Mouse (Mus musculus) left cerebral cortex, postnatal 14 days (tissue): ENCODE data around the gene Fam19a1. TPM values are rescaled to one million over a fixed set of nuclear protein-coding genes. Genes with fewer than 3 reads are reported as not detected.
"Not testable (repeated sequence)": the region's sequence is repeated elsewhere in the genome, so short reads cannot be mapped to it uniquely, and the experiment has no call there.

Experiments
- DNase-seq, 2 experiments: peaks; one replicate each; pipeline ENCODE4 v3.0.0; 2021 to 2022; ENCODE audit warnings: low spot score in 2 of 2, mixed read lengths in 1 of 2
- intact Hi-C: fragments of 180-260 bp; cut with DNase I; formaldehyde crosslinking; loops from one replicate; pipeline ENCODE4 v1.15.1; 2025
- long read RNA-seq, 2 experiments: library from polyadenylated mRNA; stranded (forward); transcript quantifications; one replicate each; pipeline ENCODE4 v2.0.0; 2021
- total RNA-seq, 2 experiments: library from RNA; stranded (reverse); gene quantifications; 2 replicates each; pipeline ENCODE4 v1.2.3; 2021

Fam19a1 gene
- total RNA-seq, result 10 to 100 TPM; 69.5 to 82.9 TPM
- long read RNA-seq, experiment 1, partial matches to known transcripts, result 6 of 9 reads
- long read RNA-seq, experiment 1, other reads (novel, unspliced or antisense), result 3 of 9 reads
- long read RNA-seq, experiment 2, partial matches to known transcripts, result 12 of 18 reads
- long read RNA-seq, experiment 2, other reads (novel, unspliced or antisense), result 6 of 18 reads

DNA sequence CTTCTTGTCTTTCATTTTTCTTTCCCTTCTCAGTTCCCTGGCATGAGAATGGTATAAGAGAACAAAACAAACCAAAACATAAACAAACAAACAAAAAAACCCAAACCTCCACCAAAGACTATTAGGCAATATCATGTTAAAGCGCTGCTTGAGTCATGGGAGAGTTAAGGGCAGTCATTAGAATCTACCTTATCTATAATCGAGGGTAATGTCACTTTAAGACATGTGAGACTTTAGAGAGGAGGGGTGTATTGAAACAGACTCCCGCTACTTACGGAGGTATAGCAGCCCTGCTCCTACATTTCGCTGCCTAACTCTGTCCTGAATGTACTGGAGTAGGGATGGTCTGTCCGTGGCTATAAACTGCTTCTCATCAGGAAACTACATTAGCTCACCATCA is at the start of gene Fam19a1:
Gene Fam19a1 (plus strand): TSS at position 301 of the 400 bp plus-strand sequence.
- peak in 1 of 2 experiments; percentile 34 for DNase-seq
- intact Hi-C loops, result loop anchor here (5.0 kb wide), 1 partner anchor 894 kb away; no protein-coding TSS in a partner anchor

DNA sequence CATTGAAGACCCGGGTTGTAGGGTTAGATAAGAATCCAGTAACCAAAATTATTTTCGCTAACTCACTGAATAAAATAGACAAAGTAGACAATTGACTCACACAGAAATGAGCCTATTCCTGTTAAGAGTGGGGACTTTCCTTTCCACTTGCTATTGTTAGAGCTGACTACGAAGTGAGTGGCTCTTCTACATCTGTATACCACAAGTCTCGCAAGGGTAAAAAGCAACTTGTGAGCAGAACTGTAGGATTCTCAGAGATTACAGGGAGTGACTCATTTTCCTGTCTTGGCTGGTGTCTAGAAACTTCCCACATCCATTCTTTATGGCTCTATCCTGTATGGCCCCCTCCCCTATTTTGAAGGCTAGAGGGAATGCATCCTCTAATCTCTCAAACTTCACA is 41.9 kb upstream of the Fam19a1 start:
- no peak for DNase-seq

DNA sequence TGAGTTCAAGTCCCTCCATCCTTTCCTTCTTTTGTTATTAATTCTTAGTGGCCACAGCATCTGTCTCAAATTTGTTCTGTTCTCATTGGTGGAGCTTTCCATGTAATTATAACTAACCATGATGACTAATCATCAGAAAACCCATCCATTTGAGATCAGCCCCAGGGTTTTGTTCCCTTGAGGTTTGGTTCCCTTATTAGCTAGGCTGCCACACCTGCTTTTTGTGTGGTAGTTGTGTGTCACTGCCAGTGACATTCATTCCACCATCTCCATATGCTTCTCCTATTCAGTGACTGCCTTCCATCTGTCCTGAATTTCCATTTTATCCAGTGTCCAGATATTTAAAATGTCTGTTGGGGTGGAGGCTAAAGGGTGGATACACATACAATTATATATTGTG is 41.4 kb upstream of the Fam19a1 start:
- intact Hi-C loops, result no loop called here

More for the DNA sequence above, 41.9 kb upstream of the Fam19a1 start:
- intact Hi-C loops, result no loop called here

DNA sequence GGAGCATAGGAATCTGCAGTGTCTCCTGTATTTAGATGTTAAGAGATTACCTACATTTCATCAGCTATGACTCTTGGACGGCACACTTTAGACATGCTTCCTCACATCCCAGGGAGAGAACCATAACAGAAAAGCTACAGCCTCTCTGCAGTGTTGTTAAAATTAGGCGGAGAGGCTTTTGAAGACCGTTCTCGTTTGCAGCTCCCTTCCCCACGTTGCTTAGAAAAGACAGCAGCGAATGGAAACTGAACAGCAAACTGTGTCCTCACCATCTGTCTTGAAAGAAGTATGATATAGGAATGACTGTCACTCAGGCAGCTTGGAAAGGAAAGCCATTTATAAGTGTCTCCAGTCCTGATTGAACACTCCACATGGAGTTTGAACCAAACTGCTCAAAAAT is 23.0 kb upstream of the Fam19a1 start:
- intact Hi-C loops, result loop anchor here (10.0 kb wide), 1 partner anchor 255 kb away; no protein-coding TSS in a partner anchor
- DNase-seq, result peak; percentile 22 to 43

More for the DNA sequence above, 41.4 kb upstream of the Fam19a1 start:
- DNase-seq, result no peak

DNA sequence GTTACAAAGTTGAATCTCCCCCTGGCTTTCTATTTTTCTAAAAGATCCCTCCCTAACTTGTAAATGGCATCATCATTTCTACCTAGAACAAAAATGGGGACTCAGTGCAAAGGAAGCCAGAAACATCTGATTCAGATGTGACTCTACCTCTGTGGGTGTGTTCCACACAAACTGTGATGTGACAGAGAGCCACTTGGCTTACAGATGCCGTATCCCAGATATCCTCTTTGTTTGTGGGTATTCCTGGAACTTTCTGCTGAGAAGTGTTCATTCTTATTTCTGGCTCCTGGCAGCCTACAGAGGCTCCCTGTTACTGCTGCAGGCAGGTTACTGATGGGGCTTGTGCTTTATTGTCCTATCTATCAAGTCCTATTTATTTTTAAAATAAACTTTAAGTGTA is 19.2 kb upstream of the Fam19a1 start:
- intact Hi-C loops, result loop anchor here (10.0 kb wide), 1 partner anchor 251 kb away; no protein-coding TSS in a partner anchor
- no peak for DNase-seq

DNA sequence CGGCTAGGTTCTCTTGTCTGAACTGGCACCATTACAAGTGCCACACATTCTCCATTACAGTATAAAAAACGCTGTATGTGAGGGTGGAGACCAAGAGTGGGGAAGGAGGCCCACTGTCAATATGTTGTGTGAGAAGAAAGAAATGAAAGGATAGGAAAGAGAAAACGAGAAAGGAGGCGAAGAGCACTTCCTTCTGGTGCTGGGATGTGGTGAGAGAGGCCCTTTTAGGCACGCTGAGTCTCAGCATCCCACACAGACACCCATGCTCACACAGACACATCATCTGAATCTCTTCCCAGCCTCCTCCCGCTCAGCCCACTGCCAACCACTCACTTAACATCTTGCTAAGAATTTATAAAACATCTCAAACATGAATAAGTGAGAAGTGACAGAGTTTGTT is 14.7 kb upstream of the Fam19a1 start:
- intact Hi-C loops, result loop anchor here (10.0 kb wide), 1 partner anchor 247 kb away; no protein-coding TSS in a partner anchor
- peak; percentile 51 to 55 for DNase-seq

DNA sequence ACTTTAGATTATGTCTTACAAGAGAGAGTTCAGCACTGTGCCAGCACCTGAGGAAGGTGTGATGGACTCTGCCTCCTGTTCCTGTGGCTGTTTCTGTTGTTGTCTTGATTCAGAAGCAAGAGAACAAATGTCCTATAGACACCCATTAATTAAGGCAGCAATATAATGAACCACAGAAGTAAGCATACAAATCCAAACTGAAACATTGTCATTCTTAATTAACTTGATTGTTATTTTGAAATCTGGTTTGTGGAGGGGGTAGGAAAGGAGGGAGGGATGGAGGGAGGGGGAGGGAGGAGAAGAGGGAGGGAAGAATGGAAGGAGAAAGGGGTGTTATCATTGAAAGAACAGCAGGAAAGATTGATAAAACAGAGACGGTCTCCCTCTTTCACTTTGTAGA is 1.3 kb upstream of the Fam19a1 start:
- intact Hi-C loops, result loop anchor here (5.0 kb wide), 1 partner anchor 896 kb away; no protein-coding TSS in a partner anchor
- no peak for DNase-seq

DNA sequence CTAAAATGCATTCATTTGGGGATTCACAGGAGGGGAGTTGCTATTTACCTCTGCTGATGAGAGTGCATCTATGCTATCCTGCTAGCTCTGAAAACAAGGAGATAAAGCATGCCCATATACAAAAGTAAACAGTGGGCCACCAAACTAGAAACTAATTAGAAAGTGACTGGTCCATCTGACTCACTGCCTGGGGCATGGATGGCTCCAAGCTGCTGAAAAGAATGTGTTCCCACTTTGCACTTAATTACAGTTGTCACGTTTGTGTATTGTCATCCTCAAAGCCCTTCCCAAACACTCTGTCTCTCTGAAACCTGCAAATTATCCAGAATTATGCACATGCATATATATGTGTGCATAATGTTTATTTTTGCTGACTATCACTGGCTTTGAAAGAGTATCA is 1.2 kb downstream of the Fam19a1 start:
- no peak for DNase-seq
- intact Hi-C loops, result loop anchor here (5.0 kb wide), 1 partner anchor 893 kb away; no protein-coding TSS in a partner anchor

DNA sequence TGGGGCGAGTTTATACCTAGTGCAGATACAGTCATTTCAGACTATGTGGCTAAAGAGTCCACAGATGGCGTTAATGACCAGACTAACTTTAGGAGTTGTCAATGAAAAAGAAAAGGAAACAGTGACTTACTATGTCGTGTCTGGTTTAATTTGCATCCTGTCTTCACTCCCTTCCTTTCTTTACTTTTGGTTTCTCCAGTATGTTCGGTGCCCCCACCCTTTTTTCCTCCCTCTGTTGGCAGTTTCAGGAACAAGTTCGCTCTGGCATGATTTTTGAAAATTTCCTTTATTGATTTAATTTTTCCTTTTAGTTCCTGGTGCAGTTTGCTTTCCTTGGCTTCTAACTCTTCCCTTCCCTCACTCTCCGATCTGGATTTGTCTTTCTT is 3.2 kb downstream of the Fam19a1 start:
- DNase-seq, result peak in 1 of 2 experiments; percentile 28
- intact Hi-C loops, result no loop called here

DNA sequence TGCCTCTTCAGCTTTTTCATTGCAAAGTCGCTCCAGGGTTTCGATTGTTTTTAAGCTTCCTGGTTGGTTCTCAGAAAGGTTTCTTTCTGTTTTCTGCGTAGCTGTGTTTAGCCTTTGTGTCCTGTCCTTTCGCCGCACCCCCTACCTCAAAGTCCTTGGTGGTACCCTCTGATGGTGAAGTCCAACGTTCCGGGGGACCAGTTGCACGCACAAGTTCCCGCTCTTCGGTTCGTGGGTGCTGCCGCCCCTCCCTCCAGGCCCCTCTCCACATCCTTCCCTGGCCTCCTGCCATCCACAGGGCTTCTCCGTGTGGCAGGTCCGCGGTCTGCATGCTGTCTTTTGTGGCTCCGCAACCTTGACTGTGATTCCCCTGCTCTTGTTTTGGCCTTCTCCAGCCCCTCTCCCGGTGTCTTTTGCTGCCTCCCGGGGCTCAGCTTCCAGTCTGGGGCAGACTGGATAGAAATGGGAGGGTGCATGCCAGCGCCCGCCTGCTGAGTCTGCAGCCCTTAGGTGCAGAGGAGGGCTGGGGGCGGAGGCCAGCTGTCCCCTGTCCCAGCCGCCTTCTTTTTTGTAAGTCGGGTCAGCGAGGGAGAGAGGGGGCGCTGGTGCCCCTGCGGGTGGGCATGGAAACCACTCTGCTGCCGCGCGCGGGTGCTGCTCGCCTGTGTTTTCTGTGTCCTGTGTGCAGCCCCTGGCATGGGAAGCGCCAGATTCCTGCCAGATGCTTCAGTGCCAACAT is 3.7 kb downstream of the Fam19a1 start:
- intact Hi-C loops, result no loop called here
- DNase-seq, result peak; percentile 44 to 62

DNA sequence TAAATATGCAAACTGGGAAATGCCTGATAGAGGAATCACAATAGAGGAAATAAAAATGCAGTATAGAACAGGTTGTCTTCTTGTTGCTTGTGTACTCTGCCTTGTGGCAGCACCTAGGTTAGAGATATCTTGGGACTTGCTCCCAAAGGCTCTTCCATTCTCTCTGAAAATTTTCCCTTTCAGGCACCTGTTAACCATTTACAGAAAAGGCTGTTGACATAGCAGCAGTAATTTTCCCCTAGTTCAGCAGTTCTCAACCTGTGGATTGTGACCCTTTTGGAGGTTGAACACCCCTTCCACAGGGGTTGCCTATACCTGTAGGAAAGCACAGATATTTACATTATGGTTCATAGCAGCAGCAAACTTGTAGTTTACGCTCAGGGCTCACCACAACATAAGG is 30.4 kb downstream of the Fam19a1 start:
- intact Hi-C loops, result no loop called here
- no peak for DNase-seq

DNA sequence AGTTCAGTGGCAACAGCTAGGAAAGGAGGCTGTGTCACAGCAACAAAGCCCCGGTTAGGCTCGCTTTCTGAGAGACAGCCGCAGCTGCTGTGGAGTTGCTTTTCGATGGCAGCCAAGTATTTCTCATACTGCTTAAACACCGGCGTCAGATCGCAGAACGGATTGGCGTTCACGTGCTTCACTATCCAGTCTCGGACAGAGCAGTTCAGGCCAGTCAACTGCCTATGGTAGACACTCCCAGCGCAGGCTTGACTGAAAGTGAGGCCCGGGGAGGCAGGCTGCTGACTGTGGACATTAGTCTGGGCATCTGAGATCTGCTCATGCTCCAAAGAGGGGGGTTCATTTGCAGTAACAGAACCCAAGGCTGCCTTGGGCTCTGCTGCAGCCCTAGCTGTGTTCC is 52.4 kb downstream of the Fam19a1 start:
- intact Hi-C loops, result no loop called here
- peak in 1 of 2 experiments; percentile 2 for DNase-seq

DNA sequence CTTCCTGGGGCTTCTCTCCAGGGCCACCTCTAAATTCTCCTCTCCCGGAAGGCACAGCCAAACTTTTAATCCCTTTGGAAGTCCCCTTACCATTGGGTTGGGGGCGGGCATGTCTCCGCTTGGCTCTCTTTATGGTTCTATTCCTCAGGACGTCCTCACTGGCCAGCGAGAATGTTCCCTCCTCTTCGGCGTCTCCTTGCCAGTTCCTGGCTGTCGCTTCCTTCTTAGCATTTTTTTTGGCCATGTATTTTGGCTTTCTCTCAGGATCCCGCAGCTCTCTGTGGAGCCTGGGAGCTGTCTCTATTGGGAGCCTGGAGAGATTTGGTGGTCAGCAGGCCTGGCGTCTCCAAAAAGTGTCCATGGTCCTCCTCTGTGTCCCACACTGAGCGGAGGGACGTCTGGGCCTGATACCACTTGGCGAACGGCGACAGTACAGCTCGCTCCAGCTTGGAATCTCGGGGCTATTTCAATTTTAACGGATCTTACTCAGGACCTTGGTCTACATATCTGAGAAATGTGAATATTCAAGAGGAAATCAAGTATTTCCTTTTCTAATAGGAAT is 52.9 kb downstream of the Fam19a1 start, which contains the start of gene 1700123L14Rik:
Gene 1700123L14Rik (minus strand): TSS at position 426 of the 562 bp plus-strand sequence.
- intact Hi-C loops, result no loop called here
- DNase-seq, result no peak

DNA sequence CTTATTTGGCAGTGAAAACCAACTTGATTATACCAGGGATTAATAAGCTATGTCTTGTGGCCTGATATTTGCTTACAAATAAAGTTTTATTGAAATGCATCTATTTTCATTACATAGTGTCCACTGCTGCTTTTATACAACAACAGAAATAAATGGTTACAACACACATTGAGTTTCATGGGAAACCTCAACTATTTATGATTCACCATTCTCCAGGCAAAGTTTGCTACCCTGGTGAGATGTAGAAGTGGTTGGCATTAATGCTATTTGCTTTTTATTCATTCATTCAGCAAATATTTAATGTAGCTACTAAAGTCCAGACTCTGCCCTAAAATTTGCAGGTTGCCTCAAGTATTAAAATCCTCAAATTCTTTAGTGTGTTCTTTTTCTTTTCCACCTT is 54.1 kb downstream of the Fam19a1 start:
- intact Hi-C loops, result no loop called here
- no peak for DNase-seq

DNA sequence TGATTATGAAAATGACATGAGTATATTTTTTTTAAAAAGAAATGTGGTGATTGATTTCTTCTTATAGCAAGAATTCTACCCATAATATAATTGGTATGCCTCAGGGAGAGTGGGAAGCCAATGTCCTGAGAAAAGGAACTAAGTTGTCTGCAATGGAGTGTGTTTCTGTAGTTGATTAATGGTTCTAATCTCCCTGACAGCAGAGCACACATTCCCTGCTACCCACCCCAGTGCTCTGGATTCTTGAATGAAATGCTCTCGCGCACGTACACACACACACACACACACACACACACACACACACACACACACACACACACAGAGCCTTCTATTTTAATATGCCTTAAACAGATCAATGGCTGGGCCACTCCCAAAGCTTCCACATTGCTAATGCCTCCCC is 60.7 kb downstream of the Fam19a1 start:
- intact Hi-C loops, result no loop called here
- DNase-seq, result no peak

DNA sequence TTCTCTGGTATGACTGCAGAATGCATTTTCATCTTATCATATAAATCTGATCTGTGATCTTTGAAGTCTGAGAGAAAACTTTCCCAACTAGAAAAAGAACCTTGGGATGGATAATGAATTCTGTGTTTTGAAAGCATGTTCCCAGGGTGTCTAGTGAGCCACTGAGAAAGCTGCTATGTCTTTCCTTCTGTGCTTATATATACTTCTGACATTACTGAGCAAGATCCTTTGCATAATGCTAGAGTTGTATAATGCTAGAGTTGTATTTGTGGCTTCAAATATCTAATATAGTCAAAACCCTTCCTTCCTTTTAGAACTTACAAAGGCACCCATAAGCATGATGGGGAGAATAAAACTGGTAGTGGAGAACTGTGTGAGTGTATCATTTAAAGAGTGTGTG is 65.6 kb downstream of the Fam19a1 start:
- peak in 1 of 2 experiments; percentile 6 for DNase-seq
- intact Hi-C loops, result no loop called here

DNA sequence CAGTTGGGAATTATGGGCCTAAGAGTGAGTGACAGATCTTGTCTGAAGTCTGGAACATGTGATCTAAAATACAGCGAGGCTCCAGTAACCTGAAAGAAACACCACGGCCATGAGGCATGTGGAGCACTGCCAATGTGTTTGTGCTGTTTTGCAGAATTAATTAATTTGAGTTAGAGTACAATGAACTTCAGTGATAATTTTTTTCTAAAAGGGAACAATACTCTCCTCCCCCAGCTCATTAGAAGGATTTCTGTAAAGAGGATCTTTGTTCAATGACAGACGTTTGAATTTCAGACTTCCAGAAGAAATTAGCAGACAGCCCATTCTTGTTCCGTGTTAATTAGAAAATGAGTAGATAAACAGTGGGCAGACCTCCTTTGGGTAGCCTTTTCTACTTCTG is 70.4 kb downstream of the Fam19a1 start:
- intact Hi-C loops, result no loop called here
- peak in 1 of 2 experiments; percentile 8 for DNase-seq

DNA sequence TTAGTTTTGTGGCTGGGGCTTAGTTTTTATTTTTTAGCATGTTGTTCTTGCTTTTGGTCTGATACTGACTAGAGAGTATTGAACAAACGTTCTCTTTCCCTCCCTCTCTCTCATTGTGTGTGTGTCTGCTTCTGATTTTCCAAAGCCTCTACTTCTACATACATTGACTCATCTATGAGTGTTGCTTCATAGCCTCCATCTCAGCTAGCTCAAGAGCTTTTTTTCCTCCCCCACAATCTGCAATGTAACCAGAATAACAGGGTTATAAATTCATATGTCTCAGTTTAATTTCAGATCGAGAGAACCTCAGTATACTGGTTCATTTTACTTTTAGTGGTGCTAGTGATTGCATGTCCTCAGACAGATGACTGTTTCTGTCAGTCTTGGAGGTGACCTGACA is 73.6 kb downstream of the Fam19a1 start:
- intact Hi-C loops, result no loop called here

DNA sequence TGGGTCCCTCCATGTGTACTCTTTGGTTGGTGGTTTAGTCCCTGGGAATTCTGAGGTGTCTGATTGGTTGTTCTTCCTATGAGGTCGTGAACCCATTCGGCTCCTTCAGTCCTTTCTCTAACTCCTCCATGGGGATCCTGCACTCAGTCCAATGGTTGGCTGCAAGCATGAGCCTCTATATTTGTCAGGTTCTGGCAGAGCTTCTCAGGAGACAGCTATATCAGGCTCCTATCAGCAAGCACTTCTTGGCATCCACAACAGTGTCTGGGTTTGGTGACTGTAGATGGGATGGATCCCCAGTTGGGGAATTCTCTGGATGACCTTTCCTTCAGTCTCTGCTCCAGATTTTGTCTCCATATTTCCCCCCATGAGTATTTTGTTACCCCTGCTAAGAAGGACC is 86.0 kb downstream of the Fam19a1 start:
- DNase-seq, intact Hi-C loops: not testable (repeated sequence)

More for the DNA sequence above, 73.6 kb downstream of the Fam19a1 start:
- peak in 1 of 2 experiments; percentile 2 for DNase-seq

DNA sequence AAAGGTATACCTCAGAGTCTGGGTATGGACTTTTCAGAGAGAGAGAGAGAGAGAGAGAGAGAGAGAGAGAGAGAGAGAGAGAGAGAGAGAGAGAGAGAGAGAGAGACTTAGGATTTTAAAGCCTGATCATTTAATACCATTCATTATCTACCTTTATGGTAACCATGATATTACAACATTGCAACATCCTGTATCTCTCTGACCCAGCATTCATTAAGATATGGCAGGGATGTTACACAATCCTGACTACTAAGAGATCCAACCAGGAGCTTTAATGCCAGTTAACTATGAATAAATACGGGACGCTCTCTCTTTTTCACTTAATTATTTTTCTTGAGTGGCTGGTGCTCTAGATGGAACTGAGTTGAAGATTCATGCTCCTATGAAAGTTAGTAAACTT is 92.4 kb downstream of the Fam19a1 start:
- DNase-seq, result no peak
- intact Hi-C loops, result no loop called here
